Mouse (Mus musculus) midbrain, embryonic 15.5 days (tissue): ENCODE measurements at regions not wholly inside any gene's neighbourhood (a gene's known extent, or its start where the extent isn't known, plus 50 kb on each side); places are given as distances from the start of the nearest gene placed in this dataset.

Experiments used
- ATAC-seq: fragments of 200-750 bp; cut with Nextera tagmentation; replicated peaks from 2 replicates; pipeline ENCODE4 v1.8.0; 2017; ENCODE audit warnings: moderate TSS enrichment
- H3K27ac ChIP-seq: fragments of 300-500 bp; sonication (generic); 2 replicates; pipeline ENCODE4 v1.5.1; 2015; ENCODE audit warnings: mild to moderate bottlenecking, inconsistent platforms
- H3K27me3 ChIP-seq: fragments of 300-500 bp; sonication (generic); replicated peaks from 2 replicates; pipeline ENCODE4 v1.6.1; 2015; ENCODE audit warnings: inconsistent platforms
- H3K36me3 ChIP-seq: fragments of 300-500 bp; sonication (generic); replicated peaks from 2 replicates; pipeline ENCODE4 v1.6.1; 2015; ENCODE audit warnings: inconsistent platforms
- H3K4me1 ChIP-seq: fragments of 300-500 bp; sonication (generic); 2 replicates; pipeline ENCODE4 v1.6.1; 2015; ENCODE audit warnings: inconsistent platforms
- H3K4me2 ChIP-seq: fragments of 300-500 bp; sonication (generic); 2 replicates; pipeline ENCODE4 v1.6.1; 2015; ENCODE audit warnings: inconsistent platforms, mild to moderate bottlenecking, moderate library complexity
- H3K4me3 ChIP-seq: fragments of 300-500 bp; sonication (generic); 2 replicates; pipeline ENCODE4 v1.5.1; 2015; ENCODE audit warnings: mild to moderate bottlenecking, inconsistent platforms
- H3K9ac ChIP-seq: fragments of 300-500 bp; sonication (generic); 2 replicates; pipeline ENCODE4 v1.6.1; 2015; ENCODE audit warnings: mild to moderate bottlenecking, inconsistent platforms
- H3K9me3 ChIP-seq: fragments of 300-500 bp; sonication (generic); 2 replicates; pipeline ENCODE4 v1.6.1; 2016; ENCODE audit warnings: inconsistent platforms
- WGBS: fragments of 180-500 bp; shearing (Covaris S2); methylation state at CpG from one replicate; pipeline ENCODE4 v1.1.7; 2015; ENCODE audit warnings: mixed read lengths; 5-methylcytosine and 5-hydroxymethylcytosine counted together

- Histone ChIP-seq H3K27ac (peak overlapping the region; percentile 99), H3K27me3 (no peaks in the 10 kb centered on the region), H3K4me2 (peak overlapping the region; percentile 88), H3K9ac (peak overlapping the region; percentile 95), H3K9me3 (no peaks in the 10 kb centered on the region), H3K4me3 (peak overlapping the region; percentile 60), H3K36me3 (no peaks in the 10 kb centered on the region), H3K4me1 (peaks cover 34% of the 10 kb centered on the region)
- WGBS, result under 1% methylated on average over 53 of the region's 54 CpGs
- ATAC-seq, result peak; percentile 76
Measured at GRCm38 (mm10) chr13:54303071-54303924, 67.9 kb upstream of the Cplx2 start.

DNA sequence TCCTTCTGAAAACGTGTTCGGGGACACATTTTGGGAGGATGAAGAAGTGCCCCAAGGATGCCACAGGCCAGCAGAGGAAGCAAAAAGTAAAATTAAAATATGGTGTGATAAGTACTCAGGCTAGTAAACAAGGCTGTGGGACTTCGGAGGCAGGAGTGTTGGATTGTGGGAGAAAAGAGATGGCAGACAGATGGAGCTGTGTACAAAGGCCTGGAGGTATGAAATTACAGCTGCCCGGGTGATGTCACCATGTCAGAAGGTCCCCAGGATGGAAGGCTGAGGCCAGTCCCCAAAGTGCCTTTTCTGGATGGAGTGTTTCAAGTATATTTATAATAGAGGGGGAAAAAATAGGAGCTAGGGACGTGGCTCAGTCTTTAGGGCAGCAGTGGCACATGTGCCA, 66.9 kb upstream of the Cplx2 start:
- no peaks in the 10 kb centered on the region for H3K27me3 ChIP-seq
- 54% methylated on average over 5 of the region's 5 CpGs for WGBS
- H3K27ac ChIP-seq, result peak overlapping the region; percentile 99
- H3K4me1 ChIP-seq, result peaks cover 32% of the 10 kb centered on the region
- no peak for ATAC-seq
- H3K36me3 ChIP-seq, result no peaks in the 10 kb centered on the region
- H3K4me3 ChIP-seq, result no peak overlapping the region
- peak overlapping the region; percentile 88 for H3K4me2 ChIP-seq
- H3K9ac ChIP-seq, result no peak overlapping the region
- H3K9me3 ChIP-seq, result no peaks in the 10 kb centered on the region

DNA sequence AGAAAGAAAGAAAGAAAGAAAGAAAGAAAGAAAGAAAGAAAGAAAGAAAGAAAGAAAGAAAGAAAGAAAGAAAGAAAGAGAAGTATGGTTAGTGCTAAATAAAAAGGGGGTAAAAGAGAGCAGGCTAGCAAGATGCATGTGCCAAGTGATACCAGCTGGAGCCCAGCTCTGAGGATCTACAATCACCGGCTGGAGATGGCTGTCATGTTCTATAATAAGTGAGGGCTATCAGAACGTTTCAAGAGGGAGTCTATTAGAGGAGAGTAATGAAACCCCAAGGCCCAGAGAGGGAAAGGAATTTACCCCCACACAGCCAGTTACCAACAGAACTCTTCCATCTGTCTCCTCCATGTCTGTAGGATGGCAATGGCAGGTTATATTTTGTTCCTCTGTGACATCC, 62.6 kb upstream of the Cplx2 start:
- H3K27ac ChIP-seq, result peak overlapping the region; percentile 80
- H3K4me1 ChIP-seq, result peaks cover 25% of the 10 kb centered on the region
- H3K36me3 ChIP-seq, result no peaks in the 10 kb centered on the region
- no peaks in the 10 kb centered on the region for H3K9me3 ChIP-seq
- H3K9ac ChIP-seq, result no peak overlapping the region
- ATAC-seq, result no peak
- H3K4me3 ChIP-seq, result no peak overlapping the region
- H3K4me2 ChIP-seq, result no peak overlapping the region
- WGBS, result 22% methylated on average over 2 of the region's 2 CpGs
- no peaks in the 10 kb centered on the region for H3K27me3 ChIP-seq

GRCm38 (mm10) chr13:54309354-54309753, 61.8 kb upstream of the Cplx2 start:
- Histone ChIP-seq H3K36me3 (no peaks in the 10 kb centered on the region), H3K27ac (peak overlapping the region; percentile 80), H3K9ac (peak overlapping the region; percentile 0; the same call in 1 of the 2 replicates), H3K27me3 (no peaks in the 10 kb centered on the region), H3K4me1 (peaks cover 17% of the 10 kb centered on the region), H3K4me2 (no peak overlapping the region), H3K9me3 (no peaks in the 10 kb centered on the region), H3K4me3 (no peak overlapping the region)
- WGBS, result 19% methylated on average over 5 of the region's 5 CpGs
- ATAC-seq, result peak; percentile 69

DNA sequence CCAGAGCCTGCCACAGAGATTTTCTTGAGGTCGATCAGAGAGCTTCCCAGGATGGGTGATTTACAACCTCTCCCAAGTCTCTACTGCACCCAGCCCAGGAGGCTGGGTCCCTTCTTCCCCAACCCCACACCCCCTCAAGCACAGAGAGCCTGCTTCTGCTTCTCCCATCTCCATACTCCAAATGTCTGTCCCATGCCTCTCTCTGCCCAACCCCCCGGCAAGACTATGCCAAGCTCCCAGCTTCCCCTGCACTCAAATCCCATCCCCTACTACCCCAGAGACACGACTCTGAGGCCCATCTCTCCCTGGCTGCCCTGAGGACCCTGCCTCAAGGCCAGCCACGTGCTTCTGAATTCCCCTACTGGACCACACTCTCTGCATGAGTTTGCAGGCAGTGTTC, 61.0 kb upstream of the Cplx2 start:
- H3K4me3 ChIP-seq, result no peak overlapping the region
- H3K36me3 ChIP-seq, result no peaks in the 10 kb centered on the region
- WGBS, result 57% methylated on average over 4 of the region's 4 CpGs
- no peaks in the 10 kb centered on the region for H3K27me3 ChIP-seq
- H3K4me2 ChIP-seq, result no peak overlapping the region
- peak overlapping the region; percentile 80; the same call in 1 of the 2 replicates for H3K27ac ChIP-seq
- H3K9me3 ChIP-seq, result no peaks in the 10 kb centered on the region
- ATAC-seq, result no peak
- H3K9ac ChIP-seq, result no peak overlapping the region
- peaks cover 14% of the 10 kb centered on the region for H3K4me1 ChIP-seq

DNA sequence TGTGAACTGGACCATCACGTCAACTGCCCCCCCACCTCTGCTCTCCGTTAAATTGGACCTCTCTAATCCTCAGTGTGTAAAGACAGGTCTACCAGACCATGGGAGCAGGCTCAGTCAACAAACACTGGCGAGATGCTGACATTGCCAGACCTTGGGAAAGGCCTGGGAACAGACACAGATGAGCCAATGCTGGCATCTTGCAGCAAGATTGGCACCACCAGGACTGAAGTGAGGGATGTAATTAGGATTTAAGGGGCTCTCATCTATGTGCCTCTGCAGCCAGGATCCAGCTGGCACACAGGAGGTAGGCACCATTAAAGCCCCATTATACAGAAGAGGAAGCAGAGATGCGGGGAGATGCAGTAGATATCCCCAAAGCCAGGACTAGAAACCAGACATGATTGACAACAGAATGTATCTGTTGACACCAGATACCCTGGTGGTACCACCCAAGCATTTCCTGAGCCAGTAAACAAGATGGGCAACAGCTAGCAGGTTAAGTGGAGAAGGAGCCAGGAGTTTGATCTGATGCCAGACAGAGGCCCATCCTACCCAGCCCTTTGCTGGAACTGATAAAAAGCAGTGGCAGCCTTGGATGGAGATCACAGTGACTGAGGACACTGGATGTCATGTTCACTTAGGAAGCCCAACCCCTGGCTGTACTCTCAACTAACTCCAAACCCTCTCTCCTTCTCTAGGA, 59.7 kb upstream of the Cplx2 start:
- Histone ChIP-seq H3K9me3 (no peaks in the 10 kb centered on the region), H3K27ac (no peak overlapping the region), H3K9ac (no peak overlapping the region), H3K4me3 (no peak overlapping the region), H3K4me1 (peaks cover 14% of the 10 kb centered on the region), H3K36me3 (no peaks in the 10 kb centered on the region), H3K27me3 (no peaks in the 10 kb centered on the region), H3K4me2 (no peak overlapping the region)
- ATAC-seq, result no peak
- WGBS, result 84% methylated on average over 4 of the region's 4 CpGs

- peaks cover 14% of the 10 kb centered on the region for H3K4me1 ChIP-seq
- ATAC-seq, result no peak
- no peak overlapping the region for H3K4me2 ChIP-seq
- no peaks in the 10 kb centered on the region for H3K27me3 ChIP-seq
- no peaks in the 10 kb centered on the region for H3K36me3 ChIP-seq
- H3K9me3 ChIP-seq, result no peaks in the 10 kb centered on the region
- H3K9ac ChIP-seq, result no peak overlapping the region
- WGBS, result 82% methylated on average over 18 of the region's 18 CpGs
- no peak overlapping the region for H3K27ac ChIP-seq
- H3K4me3 ChIP-seq, result no peak overlapping the region
Measured at GRCm38 (mm10) chr13:54312405-54313185, 58.6 kb upstream of the Cplx2 start.

DNA sequence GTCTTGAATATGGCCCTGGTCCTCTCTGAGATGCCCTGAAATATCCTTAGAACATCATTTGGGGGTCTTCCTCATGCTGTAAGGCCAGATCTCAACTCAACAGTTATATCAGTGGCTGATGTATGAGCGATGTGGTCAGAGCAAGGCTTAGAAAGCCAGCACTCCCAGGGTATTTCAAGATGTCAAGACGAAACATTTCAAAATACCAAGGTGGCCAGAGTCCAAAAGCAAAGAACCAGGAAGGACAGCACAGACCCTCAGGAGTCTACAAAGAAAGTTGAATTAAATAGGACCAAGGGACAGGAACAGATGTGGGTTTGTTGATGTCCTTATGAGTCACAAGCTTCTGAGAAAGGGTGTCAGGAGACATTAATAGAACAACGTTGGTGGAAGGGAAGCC, 55.8 kb upstream of the Cplx2 start:
- H3K4me1 ChIP-seq, result no peaks in the 10 kb centered on the region
- ATAC-seq, result no peak
- no peak overlapping the region for H3K9ac ChIP-seq
- no peak overlapping the region for H3K27ac ChIP-seq
- H3K27me3 ChIP-seq, result no peaks in the 10 kb centered on the region
- H3K4me2 ChIP-seq, result no peak overlapping the region
- 94% methylated on average over 3 of the region's 3 CpGs for WGBS
- H3K4me3 ChIP-seq, result no peak overlapping the region
- H3K36me3 ChIP-seq, result no peaks in the 10 kb centered on the region
- H3K9me3 ChIP-seq, result no peaks in the 10 kb centered on the region

DNA sequence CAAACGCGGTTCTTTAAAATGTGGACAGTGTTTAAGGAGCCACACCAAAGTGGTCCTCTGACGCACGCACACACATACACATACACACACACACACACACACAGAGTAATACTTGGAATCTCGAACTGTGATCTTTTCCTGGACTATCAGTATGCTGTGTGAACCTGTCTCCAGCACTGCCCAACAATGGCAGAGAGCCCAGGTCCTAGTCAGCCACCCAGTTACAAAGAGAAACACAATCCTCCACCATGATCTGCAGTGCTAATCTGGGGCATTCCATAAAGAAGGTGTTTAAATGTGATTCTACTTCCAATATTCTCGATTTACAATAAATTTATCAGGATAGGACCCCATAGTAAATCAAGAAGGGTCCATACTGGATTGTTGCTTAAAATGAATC, 54.2 kb upstream of the Cplx2 start:
- Histone ChIP-seq H3K36me3 (no peaks in the 10 kb centered on the region), H3K4me2 (no peak overlapping the region), H3K4me3 (no peak overlapping the region), H3K4me1 (no peaks in the 10 kb centered on the region), H3K27ac (no peak overlapping the region), H3K9ac (no peak overlapping the region), H3K27me3 (no peaks in the 10 kb centered on the region), H3K9me3 (no peaks in the 10 kb centered on the region)
- no peak for ATAC-seq
- WGBS, result 92% methylated on average over 6 of the region's 6 CpGs

GRCm38 (mm10) chr13:54318161-54318560, 53.0 kb upstream of the Cplx2 start:
- no peaks in the 10 kb centered on the region for H3K9me3 ChIP-seq

GRCm38 (mm10) chr13:54318601-54319000, 52.5 kb upstream of the Cplx2 start:
- Histone ChIP-seq H3K4me1 (peaks cover 6% of the 10 kb centered on the region; the same call in 1 of the 2 replicates), H3K9ac (no peak overlapping the region), H3K27ac (no peak overlapping the region), H3K36me3 (no peaks in the 10 kb centered on the region), H3K4me3 (no peak overlapping the region), H3K9me3 (no peaks in the 10 kb centered on the region), H3K4me2 (no peak overlapping the region), H3K27me3 (no peaks in the 10 kb centered on the region)
- WGBS, result 84% methylated on average over 5 of the region's 5 CpGs
- ATAC-seq, result no peak

More at GRCm38 (mm10) chr13:54318161-54318560, 53.0 kb upstream of the Cplx2 start:
- Histone ChIP-seq H3K36me3 (no peaks in the 10 kb centered on the region), H3K27ac (no peak overlapping the region), H3K9ac (no peak overlapping the region), H3K4me1 (0 out of 2 replicates have a peak, but pooled peaks cover 5% of the 10 kb centered on the region), H3K4me3 (no peak overlapping the region), H3K27me3 (no peaks in the 10 kb centered on the region), H3K4me2 (no peak overlapping the region)
- no peak for ATAC-seq
- 94% methylated on average over 4 of the region's 4 CpGs for WGBS

DNA sequence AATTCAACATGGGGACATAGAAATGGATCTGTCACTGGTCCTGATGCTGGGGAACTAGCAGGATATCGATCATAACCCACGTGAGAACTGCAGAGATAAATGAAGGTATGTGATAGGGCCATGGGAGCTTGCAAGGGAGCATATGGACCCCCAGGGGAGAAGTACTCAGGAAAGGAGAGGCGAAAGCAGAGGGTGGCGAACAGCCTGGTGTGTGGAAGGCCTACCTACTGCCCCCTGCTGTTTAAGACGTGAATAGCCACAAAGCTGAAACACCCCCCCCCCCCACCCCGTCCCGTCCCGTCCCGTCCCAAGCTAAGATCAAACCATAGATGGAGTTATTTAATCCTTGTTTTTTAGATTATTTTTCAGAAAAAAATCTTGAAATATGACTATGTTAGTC, 50.9 kb upstream of the Cplx2 start:
- 68% methylated on average over 9 of the region's 9 CpGs for WGBS
- Histone ChIP-seq H3K27ac (no peak overlapping the region), H3K27me3 (no peaks in the 10 kb centered on the region), H3K4me3 (no peak overlapping the region), H3K4me1 (peaks cover 16% of the 10 kb centered on the region), H3K9ac (no peak overlapping the region), H3K36me3 (no peaks in the 10 kb centered on the region), H3K9me3 (no peaks in the 10 kb centered on the region), H3K4me2 (no peak overlapping the region)
- ATAC-seq, result no peak
